Mouse (Mus musculus) 416B (cell line): ENCODE data around the gene Ksr1.

Experiments
- DNase-seq: peaks from one replicate; pipeline ENCODE4 v3.0.0; 2011; ENCODE audit warnings: low read depth

The Ksr1 gene

DNA sequence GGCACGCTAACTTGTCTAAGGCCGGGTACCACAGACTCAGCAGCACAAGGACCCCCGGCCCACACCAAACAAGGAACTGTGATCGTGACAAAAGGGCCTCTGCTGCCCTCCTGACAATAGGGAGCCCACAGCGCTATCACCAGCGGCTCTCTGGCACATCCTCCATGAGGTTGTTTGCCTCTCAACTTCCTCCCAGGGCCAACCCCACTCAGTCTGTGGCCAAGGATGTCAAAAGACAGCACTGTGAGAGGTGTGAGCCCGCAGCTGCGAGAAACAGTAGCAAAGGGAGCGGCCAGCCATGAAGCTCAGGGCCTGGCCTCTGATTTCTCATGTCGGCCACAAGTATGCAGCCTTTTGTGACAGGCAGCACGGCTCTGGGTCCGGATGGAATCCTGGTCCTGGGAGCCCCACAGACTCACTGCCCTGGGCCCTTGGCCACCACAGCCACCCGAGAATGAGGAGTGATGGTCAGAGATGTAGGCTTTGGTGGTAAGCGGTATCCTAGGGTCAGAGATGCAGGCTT is 104.2 kb downstream of the Ksr1 start:
- no peak for DNase-seq

DNA sequence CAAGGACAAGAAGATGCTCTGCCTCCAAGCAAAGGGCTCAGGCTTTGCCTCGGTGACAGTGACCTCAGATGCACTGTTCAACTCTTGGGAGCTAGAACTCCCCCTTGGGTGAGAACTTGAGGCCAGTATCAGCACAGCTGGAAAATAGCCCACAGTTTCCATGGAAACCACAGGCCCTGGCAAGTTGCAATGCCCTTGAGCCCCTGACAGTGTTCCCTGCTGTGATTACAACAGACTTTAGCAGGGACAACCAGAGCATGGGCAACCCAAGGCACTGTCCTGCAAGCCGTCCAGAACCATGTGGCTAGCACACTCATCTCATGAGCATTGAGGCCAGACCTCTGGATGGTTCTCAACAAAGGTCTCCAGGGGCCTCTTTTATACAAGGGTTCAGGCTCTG is 106.7 kb downstream of the Ksr1 start:
- no peak for DNase-seq

DNA sequence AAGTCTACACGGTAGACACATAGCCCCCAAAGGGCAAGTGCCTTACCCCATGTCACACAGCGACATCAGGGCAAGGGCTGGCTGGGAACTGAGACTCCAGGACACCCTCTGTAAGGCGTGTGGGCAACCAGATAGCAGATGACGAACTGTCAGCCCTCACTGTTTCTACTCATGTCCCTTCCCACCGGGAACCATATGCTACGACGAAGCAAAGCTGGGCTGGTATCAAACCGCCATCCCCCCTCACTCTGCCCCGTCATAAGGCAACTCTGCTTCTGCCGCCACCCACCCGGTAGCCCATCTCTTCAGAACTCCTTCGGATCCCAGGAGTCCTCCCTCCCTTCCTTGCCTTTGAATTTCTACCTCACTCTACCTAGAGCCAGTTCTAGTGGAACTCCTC is 108.7 kb downstream of the Ksr1 start:
- no peak for DNase-seq

DNA sequence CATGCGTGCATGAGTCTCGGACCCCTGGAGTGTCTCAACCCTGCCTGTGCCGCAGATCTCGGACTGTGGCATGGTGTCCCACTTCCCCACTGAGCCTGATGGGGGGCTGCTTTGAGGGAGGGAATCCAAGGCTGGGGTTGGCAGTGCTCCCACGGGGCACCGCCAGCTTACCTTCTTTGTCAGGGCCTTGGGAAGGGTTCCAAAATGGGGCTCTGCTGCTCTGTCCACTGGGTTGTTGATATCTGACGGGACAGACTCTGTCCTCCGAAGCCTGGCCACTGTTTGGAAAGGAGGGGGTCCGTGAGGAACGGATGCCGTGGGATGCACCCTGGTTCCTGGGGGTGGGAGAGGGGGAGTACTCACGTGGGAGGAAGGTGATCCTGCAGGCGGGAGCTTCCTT is 109.9 kb downstream of the Ksr1 start:
- no peak for DNase-seq

DNA sequence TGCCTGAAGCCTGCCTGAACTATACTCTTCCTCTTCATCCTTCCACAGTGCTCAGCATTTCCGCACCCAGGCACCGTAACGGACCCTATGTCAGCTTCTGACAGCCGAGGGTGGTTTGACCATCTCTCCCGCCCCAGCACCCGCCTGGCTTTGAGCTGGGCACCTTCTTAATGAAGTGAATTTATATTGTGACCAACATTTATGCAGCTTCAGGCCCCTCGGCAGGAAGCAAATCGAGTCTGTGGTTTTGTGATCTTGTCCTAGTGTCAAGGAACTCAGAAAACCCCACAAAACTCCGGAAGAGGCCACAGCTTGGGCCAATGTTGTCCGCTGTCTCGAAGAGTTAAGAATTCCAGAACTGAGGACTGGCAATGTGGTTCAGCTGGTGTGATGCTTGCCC is 112.6 kb downstream of the Ksr1 start:
- DNase-seq, result peak; percentile 83

DNA sequence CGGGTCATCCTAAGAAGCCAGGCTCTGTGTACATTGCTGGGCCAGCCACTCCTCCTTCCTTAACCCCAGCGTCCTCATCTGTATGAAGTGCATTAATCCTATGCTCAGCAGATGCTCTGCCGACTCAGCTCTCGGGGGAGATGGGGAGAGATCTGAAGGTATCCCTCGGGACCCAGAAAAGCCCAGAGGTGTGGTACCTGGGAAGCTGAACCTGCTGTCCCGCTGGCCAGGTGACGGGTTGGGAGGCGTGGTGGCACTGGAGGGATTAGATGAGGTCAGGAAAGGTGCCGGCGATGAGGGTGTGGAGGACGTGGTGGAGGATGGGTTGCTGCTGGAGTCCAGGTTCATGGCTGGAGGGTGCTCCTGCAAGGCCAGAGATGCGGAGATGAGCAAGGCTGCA is 113.2 kb downstream of the Ksr1 start:
- DNase-seq, result no peak

DNA sequence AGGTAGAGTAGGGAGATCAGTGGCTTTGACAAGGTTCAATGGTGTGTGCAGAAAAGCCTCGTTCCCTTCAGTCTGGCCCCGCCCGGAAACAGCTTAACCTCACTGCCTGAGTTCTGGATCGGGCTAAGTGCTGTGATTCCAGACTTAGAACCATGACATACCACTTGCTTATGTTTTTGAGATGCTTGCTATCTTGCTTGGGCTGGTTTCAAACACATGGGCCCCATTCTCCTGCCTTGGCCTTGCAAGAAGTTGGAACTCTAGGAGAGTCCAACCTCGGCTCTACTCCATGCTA is 114.8 kb downstream of the Ksr1 start:
- no peak for DNase-seq

DNA sequence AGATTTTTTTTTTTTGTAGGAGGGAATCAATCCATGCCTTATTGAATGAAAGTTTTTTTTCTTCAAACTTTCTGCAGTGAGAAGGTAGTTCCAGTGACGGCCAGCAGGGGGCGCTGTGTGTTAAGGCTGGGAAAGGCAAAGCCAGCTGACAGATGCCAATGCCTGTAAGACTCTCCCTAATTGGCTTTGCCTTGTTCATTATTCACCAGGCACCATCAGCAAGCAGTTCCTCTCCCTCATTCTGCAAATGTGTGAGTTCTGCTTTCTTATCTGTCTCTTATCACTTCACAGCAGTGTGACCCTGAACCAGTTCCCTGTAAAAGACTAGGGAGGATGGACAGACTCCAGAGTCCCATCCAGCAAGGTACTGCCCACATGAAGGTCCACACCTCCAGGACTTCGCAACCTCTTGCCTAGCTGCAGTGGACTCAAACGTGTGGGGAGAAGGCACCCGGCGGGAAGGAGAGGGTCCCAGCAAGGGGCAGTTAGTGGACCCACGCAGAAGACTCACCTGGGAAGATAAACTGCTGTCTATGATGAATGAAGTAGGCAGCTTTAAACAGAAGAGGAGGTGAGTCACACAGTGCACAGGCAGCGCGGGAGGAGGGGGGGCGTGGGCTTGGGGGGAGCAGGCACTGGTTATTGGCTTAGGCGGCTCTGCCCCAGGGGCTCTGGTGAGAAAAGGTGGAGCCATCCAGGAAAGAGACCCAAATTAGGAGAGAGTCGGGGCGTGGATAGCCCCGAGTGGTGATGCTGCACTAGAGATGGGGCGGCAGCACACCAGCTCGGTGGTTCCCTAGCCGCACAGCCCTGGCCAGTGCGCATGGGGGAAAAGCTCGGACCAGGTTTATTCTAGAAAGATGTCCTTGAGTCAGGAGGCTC is 115.4 kb downstream of the Ksr1 start:
- DNase-seq, result peak; percentile 89

DNA sequence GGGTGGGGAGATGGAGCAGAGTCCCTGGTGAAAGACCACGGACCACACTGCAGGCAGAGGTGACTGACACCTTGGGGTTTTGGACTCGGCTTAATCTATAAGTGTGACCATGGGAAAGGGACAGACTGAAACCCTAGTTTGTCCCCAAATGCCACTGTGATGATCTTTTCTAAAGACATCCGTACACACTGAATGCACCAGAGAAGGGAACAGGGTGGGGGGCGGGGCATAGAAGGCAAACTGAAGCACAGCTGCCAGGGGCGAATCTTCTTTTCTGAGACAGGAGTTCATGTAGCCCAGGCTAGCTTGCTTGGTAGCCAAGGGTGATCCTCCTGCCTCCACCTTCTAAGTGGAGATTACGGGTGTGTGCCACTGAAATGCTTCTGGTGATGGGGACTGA is 122.5 kb downstream of the Ksr1 start:
- no peak for DNase-seq

DNA sequence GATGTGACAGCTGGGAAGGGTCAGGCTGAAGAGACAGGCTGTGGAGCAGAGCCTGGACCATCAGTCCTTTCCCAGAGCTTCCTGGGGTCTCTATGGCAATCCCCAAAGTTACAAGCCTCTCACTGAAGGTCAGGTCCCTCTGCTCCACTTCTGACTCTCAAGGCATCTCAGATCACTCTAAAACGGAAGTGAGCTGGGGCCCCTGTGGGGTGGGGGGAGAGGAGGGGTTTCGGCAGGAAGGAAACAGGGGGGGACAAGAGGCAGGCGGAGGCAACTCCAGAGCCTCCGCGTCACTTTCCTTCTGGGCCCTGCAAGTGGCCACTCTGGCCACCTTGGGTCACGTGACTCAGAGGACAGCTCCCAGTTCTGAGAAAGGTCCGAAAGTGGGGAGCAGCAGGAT is 122.9 kb downstream of the Ksr1 start:
- DNase-seq, result peak; percentile 96

DNA sequence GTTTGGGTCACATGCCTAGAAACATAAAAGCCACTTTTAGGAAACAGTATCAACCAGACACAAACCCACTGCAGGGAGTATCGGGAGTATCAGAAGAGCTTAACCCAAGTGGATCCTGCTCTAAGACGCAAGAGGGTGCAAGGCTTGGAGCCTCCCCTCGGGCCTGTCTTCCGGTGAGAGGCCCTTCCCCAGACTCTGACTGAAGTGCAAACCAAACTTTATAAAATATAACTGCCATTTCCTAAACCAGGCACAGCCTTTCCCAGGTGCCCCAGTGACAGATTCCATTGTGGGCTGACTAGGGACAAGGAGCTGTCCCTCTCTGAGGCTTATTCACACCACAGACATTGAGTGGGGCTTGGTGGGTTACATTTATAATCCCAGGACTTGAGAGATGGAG is 123.4 kb downstream of the Ksr1 start:
- peak; percentile 30 for DNase-seq

DNA sequence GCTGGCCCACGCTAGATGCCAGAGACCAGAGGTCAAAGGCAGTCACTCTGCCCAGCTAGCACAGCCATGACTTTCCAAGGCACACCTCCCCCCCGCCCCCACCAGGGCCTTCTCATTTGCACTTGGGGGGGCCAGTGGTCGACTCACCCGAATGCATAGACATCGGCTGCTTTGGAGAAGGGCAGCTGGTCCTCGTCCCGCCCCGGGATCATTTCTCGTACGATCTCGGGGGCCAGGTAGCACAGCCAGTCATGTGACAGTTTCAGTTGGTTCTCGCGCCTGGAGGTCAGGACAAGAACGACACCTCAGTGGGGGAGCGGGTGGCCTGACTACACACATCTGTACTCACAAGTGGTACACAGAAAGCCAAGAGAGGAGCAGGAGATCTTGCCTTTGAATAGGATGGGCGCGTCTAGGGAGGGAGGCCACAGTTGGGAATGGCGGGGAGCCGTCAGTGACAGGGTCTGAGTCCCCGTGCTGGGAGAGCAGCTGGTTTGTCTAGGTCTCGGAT is 125.6 kb downstream of the Ksr1 start:
- no peak for DNase-seq

DNA sequence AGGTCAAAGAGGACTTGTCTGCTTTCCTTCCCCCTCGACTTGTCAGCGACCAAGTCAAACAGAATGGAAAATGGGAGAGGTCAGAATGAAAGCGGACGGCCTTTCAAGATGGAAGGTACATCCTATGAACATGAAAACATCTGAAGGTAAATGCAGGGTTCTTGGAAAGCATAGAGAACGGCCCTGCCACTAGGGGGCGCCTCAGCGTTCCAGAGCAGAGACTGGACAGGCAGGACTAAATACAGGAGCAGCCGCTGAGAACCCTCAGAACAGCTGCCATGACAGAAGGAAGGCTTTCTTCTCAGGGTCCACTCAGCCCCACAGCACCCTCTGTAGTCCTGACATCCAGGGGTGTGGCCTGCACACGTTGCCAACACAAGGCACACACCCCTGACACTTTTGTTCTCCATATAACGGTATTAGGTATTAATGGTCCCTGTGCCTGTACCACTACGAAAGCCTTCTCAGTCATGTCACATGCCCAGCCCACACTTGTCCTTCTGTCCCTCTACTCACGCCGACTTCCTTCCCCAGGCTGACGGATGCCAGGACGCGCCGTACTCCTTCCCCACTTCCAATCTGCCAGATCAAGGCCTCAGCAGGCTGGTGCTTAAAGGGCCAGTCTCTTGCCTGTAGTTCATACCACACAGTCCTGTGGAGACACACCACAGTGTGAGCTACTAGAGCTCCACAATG is 126.2 kb downstream of the Ksr1 start:
- DNase-seq, result peak; percentile 65

DNA sequence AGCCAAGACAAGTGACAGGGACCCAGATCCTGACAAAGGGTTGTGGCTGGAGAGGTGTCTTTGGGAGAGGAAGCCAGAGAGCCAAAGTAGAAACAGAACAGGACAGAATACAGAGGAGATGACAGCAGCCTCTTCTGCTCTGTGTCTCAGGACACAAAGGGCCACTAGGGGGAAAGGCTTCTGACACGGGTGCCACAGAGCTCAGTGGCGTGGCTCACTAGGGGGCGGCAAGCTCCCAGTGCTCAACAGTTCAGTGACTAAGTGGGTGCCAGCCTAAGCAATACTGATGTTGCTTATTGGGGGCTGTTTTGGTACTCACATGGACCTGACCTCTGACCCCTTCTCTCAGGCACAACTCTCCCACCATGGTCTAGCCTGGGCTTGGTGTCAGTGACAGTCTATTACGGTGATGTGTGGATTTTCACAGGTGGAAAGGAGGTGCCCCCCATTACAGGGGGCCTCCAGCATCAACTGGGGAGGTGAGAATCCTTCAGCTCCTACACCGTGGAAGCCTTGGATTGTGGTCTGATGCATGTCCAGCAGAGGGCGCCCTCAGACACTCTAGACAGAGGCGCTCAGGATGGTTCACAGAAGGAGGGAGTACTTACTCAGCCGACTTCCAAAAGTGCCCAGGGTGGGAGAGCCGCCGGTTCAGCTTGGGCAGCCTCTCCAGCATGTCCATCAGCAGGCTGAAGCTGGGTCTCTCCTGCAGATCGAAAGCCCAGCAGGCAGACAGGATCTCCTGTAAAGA is 127.1 kb downstream of the Ksr1 start:
- peak; percentile 80 for DNase-seq

DNA sequence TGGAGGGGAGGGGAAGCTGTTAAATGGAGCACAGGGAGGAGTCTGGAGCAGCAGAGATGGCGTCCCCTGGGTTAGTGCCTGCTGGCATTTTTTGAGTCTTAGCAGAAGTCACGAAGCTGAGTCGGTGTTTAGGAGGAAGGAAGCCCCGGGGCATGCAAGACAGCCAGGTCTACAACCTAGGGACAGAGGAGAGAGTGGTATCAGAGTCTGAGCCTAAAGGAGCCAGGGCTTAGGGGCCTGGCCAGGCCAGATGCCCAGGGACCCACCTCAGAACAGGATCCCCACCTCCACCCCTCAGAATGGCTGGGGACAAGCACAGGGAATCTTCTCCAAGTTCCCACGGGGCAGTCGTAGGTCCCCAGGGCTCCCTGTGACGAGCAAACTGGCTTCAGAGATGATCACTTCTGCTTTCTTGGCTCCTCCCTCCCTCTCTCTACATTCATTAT is 129.0 kb downstream of the Ksr1 start:
- no peak for DNase-seq

DNA sequence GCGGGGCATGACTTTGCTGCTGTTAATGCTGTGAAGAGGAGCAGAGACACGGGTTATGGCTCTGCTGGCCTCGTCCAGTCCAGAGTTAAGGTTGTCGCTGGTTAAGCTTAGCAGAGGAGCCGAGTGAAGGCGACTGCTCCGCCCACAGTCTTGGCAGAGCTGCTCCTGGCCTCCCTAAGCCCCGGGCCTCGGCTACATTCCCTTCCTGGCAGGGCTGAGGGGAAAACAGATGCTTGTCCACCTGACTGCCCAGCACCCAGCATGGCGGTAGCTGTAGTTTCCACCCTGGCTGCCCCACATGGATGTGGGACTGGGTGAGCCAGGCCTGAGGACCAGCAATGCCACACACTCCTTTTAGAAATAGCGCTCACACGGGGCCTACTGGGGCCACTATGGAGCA is 130.0 kb downstream of the Ksr1 start:
- DNase-seq, result no peak

DNA sequence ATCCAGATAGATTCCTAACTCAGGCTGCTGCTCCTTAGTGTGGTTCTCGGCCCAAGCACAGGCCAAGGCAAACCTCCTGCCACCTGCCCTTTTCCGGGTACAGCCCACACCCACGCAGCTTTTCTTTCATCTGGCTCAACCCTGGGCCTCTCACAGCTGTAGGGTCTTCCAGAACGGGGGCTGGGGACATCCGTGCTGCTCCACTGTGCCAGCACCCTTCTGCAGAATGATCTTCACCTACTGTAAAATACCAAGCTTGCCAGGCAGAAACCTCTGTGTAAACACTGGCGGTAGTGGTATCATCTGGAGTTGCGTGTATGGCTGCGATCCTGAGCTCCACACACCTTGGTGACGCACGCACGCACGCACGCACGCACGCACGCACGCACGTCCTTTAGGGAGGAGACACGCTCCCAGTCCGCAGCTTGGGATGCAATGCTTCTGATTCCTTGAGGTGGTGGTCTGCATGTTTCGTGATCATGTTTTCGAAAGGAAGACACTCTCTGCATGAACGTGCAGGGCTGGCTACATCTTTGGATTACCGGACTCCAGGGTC is 130.5 kb downstream of the Ksr1 start:
- no peak for DNase-seq

DNA sequence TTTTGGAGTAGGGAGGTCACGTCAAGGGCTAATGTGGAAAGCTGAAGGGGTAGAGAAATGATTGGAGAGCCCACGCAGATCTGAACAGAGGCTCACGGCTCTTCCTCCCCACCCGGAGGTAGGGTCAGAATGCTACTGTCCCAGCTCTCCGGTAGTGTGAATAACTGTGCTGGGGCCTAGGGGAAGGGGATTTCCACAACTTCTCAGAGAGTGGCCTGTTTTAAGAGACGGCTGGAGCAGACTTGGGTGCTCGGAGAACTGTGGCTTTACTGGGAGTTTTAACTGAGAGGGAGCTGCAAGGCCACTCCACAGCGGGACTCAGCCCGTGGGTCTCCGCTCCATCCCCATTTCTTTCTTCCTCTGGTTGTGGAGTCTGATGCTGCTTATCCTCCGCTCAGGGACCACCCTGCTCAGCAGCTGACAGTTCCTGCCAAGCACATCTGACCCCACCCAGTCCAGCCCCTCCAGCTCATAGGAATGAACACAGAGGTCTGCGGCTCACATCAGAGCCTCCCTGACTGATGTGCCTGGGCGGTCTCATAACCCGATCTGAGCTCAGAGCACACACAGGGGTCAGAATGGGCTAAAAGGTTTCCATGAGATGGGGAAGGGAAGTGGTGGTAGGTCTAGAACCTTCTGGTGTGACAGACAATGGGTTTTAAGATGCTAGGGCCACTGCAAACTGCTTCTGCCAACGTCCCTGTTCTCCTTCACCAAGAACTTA is 131.4 kb downstream of the Ksr1 start:
- DNase-seq, result no peak

DNA sequence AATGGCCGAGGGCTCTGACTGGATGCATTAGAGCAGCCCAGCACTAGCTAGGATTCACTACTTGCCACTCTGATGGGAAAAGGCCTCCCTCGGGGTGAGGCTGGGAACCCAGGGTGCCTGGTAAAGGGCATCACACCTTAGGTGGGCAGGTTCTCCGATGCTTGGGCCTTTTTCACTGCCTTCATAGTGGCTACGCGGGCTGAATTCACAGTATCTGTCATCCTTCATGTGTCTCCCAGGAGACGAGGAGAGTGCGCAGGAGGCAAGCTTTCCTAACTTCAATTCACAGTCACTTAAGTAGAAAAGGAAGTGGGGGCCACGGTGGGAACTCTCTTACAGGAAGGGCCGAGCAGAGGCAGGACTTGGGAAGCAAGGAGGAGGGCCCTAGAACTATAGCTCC is 132.4 kb downstream of the Ksr1 start:
- no peak for DNase-seq

DNA sequence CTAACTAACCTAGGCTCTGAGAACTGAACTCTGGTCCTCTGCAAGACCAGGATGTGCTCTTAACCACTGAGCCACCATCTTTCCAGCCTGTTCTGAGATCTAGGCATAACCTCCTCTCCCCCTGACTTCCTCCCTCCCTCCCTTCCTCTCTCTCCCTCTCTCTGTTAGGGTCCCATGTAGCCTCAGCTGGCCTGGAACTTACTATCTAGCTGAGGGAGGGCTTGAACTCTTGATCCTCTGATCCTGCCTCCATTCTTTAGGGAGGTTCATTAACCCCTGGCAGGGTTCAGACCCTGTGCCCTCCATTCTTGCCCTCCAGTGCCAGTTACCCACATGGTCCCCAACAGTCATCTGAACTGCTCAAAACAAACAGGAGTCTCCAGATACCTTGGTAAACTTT is 133.2 kb downstream of the Ksr1 start:
- no peak for DNase-seq

DNA sequence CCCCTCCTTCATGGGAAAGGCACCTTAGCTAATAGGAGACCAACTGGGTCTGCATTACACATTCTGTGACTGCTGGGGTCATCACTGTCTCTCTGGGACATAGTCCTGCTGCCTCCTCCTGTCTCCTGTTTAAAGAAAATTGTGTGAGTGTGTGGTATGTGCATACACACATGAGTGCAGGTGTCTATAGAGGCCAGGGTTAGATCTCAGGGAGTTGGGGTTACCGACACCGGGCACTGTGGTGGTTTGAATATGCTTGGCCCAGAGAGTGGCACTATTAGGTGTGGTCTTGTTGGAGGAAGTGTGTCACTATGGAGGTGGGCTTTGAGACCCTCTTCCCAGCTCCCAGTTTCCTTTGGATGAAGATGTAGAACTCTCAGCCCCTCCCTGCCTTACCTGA is 133.7 kb downstream of the Ksr1 start:
- DNase-seq, result no peak

DNA sequence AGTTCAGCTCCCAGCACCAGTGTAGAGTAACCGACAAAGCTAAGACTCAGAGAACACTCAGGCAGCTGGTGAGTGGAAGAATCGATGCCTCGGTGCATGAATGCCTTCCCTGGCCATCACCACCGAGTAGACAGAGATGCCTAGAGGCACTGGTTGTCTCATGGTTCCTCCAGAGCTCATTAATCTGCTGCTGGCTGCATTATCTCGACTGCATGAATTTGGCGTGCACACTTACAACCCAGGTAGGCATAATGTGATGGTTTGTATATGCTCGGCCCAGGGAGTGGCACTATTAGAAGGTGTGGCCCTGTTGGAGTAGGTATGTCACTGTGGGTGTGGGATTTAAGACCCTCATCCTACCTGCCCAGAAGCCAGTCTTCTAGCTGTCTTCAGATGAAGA is 137.3 kb downstream of the Ksr1 start:
- no peak for DNase-seq
